Mouse (Mus musculus) cerebellum, adult 2 months (tissue): ENCODE measurements around the gene Letmd1. TPM values are rescaled to one million over a fixed set of nuclear protein-coding genes. Genes with fewer than 3 reads are reported as not detected.
A peak's percentile ranks its signal among the peaks of the same experiment; 100 is the strongest.
"Not testable (repeated sequence)": the region's sequence is repeated elsewhere in the genome, so short reads cannot be mapped to it uniquely, and the experiment has no call there.

Experiments used
- DNase-seq, 2 experiments: peaks; one replicate each; pipeline ENCODE4 v3.0.0; 2021
- H3K27ac ChIP-seq: fragments of 200-500 bp; 2 replicates; pipeline ENCODE4 v1.5.1; 2012; ENCODE audit warnings: low read length, control low read depth, inconsistent platforms; ENCODE audit not compliant: insufficient read depth
- H3K27me3 ChIP-seq: fragments of 200-500 bp; 2 replicates; pipeline ENCODE4 v1.6.1; 2012; ENCODE audit warnings: inconsistent platforms, mild to moderate bottlenecking, low read length, moderate library complexity; ENCODE audit not compliant: control insufficient read depth, insufficient read depth
- H3K4me1 ChIP-seq: fragments of 200-500 bp; 2 replicates; pipeline ENCODE4 v1.6.1; 2011; ENCODE audit warnings: low read length; ENCODE audit not compliant: control insufficient read depth, insufficient read depth
- H3K4me3 ChIP-seq: fragments of 200-500 bp; replicated peaks from 2 replicates; pipeline ENCODE3; 2011; ENCODE audit warnings: mild to moderate bottlenecking, low read depth, low read length, control low read depth; ENCODE audit not compliant: insufficient read depth
- CTCF ChIP-seq: fragments of 200-500 bp; IDR thresholded peaks from 2 replicates; pipeline ENCODE4 v1.5.1; 2011; ENCODE audit warnings: low read depth, mild to moderate bottlenecking, control low read depth, low read length, moderate library complexity, borderline replicate concordance; ENCODE audit not compliant: insufficient read depth
- POLR2A ChIP-seq: fragments of 200-500 bp; IDR thresholded peaks from 2 replicates; pipeline ENCODE4 v1.6.1; 2011; ENCODE audit warnings: low read length, control low read depth, borderline replicate concordance; ENCODE audit not compliant: insufficient read depth
- WGBS: fragments of 180-500 bp; shearing (Covaris S2); methylation state at CpG from one replicate; pipeline ENCODE4 v1.1.7; 2018; 5-methylcytosine and 5-hydroxymethylcytosine counted together
- polyA plus RNA-seq: library from polyadenylated mRNA; depleted of rRNA; stranded (reverse); fragments of >200 nt; gene quantifications from 2 replicates; pipeline ENCODE4 v1.2.3, GENCODE M21; 2012; rRNA removed

Letmd1 gene
- polyA plus RNA-seq: 67.0 and 70.5 TPM in 2 replicates

- peak within 1 kb of the TSS; percentile 83 for H3K27ac ChIP-seq
- peak within 1 kb of the TSS; percentile 88 for H3K4me3 ChIP-seq
- H3K4me1 ChIP-seq: no peaks in the 10 kb centered on the region; the same call in 1 of the 2 replicates
- peak; percentile 84 for DNase-seq
- 2% methylated on average over 84 of the region's 84 CpGs for WGBS
- TF ChIP-seq CTCF (peak; percentile 76), POLR2A (peak; percentile 58; the same call in 1 of the 2 replicates)
- no peaks in the 10 kb centered on the region for H3K27me3 ChIP-seq
Measured at GRCm38 (mm10) chr15:100468295-100469188, at the start of gene Letmd1. Gene Letmd1, plus strand, starts transcription at chr15:100469023.

- Histone ChIP-seq H3K4me1 (peaks cover 20% of the 10 kb centered on the region), H3K4me3 (no peak overlapping the region), H3K27me3 (no peaks in the 10 kb centered on the region), H3K27ac (0 out of 2 replicates have a peak overlapping the region, but pooled peaks have one; percentile 17)
- WGBS: 47% methylated on average over 8 of the region's 8 CpGs
- TF ChIP-seq POLR2A (no peak), CTCF (no peak)
- no peak for DNase-seq
Measured at GRCm38 (mm10) chr15:100419311-100419710, 49.5 kb upstream of the Letmd1 start.

- H3K4me3 ChIP-seq: no peak overlapping the region
- 72% methylated on average over 9 of the region's 9 CpGs for WGBS
Measured at GRCm38 (mm10) chr15:100419901-100420745, 48.7 kb upstream of the Letmd1 start.

GRCm38 (mm10) chr15:100421059-100421757 is 47.6 kb upstream of the Letmd1 start:
- H3K27ac ChIP-seq: no peak overlapping the region
- WGBS: 29% methylated on average over 8 of the region's 8 CpGs

More at GRCm38 (mm10) chr15:100419901-100420745, 48.7 kb upstream of the Letmd1 start:
- no peak overlapping the region for H3K27ac ChIP-seq
- no peaks in the 10 kb centered on the region for H3K27me3 ChIP-seq
- peaks cover 17% of the 10 kb centered on the region for H3K4me1 ChIP-seq
- DNase-seq: no peak
- TF ChIP-seq POLR2A (no peak), CTCF (no peak)

GRCm38 (mm10) chr15:100421758-100422197 is 47.0 kb upstream of the Letmd1 start, which contains the start of gene Gm5475:
Gene Gm5475, plus strand, starts transcription at chr15:100422147.
- not testable (repeated sequence) for H3K27me3 ChIP-seq, H3K27ac ChIP-seq, DNase-seq
- Histone ChIP-seq H3K4me1 (peaks cover 12% of the 10 kb centered on the region), H3K4me3 (peak within 1 kb of the TSS; percentile 99)
- WGBS: 19% methylated on average over 3 of the region's 3 CpGs

More at GRCm38 (mm10) chr15:100421059-100421757, 47.6 kb upstream of the Letmd1 start:
- Histone ChIP-seq H3K4me3 (peak overlapping the region; percentile 12), H3K27me3 (no peaks in the 10 kb centered on the region), H3K4me1 (peaks cover 12% of the 10 kb centered on the region)
- DNase-seq: no peak
- no peak for TF ChIP-seq POLR2A

- Histone ChIP-seq H3K27ac (no peak overlapping the region), H3K27me3 (no peaks in the 10 kb centered on the region), H3K4me1 (peaks cover 12% of the 10 kb centered on the region), H3K4me3 (peak overlapping the region; percentile 99)
- TF ChIP-seq POLR2A: no peak
- no peak for TF ChIP-seq CTCF
- WGBS: under 1% methylated on average over 43 of the region's 44 CpGs
- DNase-seq: no peak
Measured at GRCm38 (mm10) chr15:100422476-100422875, 46.3 kb upstream of the Letmd1 start.
